ENCODE assay signal across 19 mouse cellular contexts in the genomic region with DNA sequence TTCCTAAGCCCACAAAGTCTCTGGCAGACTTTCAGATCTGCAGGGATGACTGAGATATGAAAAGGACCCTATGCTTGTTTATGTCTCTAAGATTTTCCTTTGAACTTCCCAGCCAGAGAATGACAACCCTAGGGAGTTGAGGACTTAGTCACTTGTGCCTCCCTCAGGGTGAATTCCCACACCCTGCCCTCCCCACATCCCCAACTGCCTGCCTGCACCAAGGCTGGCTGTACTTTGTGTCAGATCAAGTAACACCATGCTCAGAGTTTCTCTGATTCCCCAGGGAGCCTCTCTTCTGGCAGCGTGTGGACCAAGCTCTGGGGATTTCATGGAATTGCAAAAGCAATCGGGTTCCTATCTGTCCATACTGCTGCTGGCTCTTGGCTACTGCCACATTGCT.
A peak's percentile ranks its signal among the peaks of the same experiment; 100 is the strongest.
DNase-seq lines count a peak whose midpoint lies in the region; TF ChIP-seq lines count a peak whose summit lies in the region.
"Had no signal": no experiment of that assay in that cellular context is flagged by ENCODE, and none has a peak within 500 bp of the region (broad histone marks: within the 10 kb centered on the region; RNA-seq: fewer than 3 reads in every experiment).

No protein-coding gene starts in this region.

- H3ac ChIP-seq in myocyte (ENCODE audit: control insufficient read depth, insufficient read length): no peak overlapping the region

- no peak overlapping the region for H3K4me3 ChIP-seq in lung, adult 2 months (replicated peaks; ENCODE audit: extremely low read depth, low read depth, low read length)
- H3K4me3 ChIP-seq in myocyte: no peak overlapping the region
- H3K4me3 ChIP-seq: hindbrain, embryonic 10.5 days; layer of hippocampus, adult 2 months; limb, embryonic 13.5 days; liver, embryonic 13.5 days; lung, embryonic 15.5 days; megakaryocyte, embryonic 14.5 days had no signal

- H3K27me3 ChIP-seq in myocyte (ENCODE audit: control insufficient read depth, insufficient read depth, insufficient read length): no peaks in the 10 kb centered on the region
- H3K27me3 ChIP-seq: limb, embryonic 13.5 days; liver, embryonic 13.5 days; lung, embryonic 15.5 days had no signal

- H3K79me2 ChIP-seq in myocyte (ENCODE audit: control insufficient read depth, insufficient read depth): no peaks in the 10 kb centered on the region

- peak; percentile 8 for DNase-seq in gastrocnemius, adult 18-20 months (ENCODE audit: low spot score)
- no peak for DNase-seq in gastrocnemius, postnatal 10 days
- peak; percentile 4 for DNase-seq in lung, postnatal 36 days
- no peak for DNase-seq in lung, adult 2 months
- peak; percentile 2 for DNase-seq in NIH3T3 (ENCODE audit: low read depth)
- DNase-seq in ovary, postnatal 10 days (ENCODE audit: low spot score): no peak
- DNase-seq: cerebellum, adult 11 months; cerebellum, postnatal 10 days; kidney, postnatal 10 days; layer of hippocampus, postnatal 36 days; liver, embryonic 13.5 days; right cerebral cortex, postnatal 4 days; thymus, postnatal 25 days had no signal

- H3K36me3 ChIP-seq in myocyte (ENCODE audit: control insufficient read depth, insufficient read depth): no peaks in the 10 kb centered on the region
- H3K36me3 ChIP-seq: hindbrain, embryonic 10.5 days; limb, embryonic 13.5 days; liver, embryonic 13.5 days; lung, embryonic 15.5 days had no signal

- peak overlapping the region; percentile 34 for H3K4me2 ChIP-seq in myocyte (ENCODE audit: low read depth)
- H3K4me2 ChIP-seq: limb, embryonic 13.5 days; liver, embryonic 13.5 days; lung, embryonic 15.5 days had no signal

- TF ChIP-seq CTCF in lung, adult 2 months (IDR thresholded peaks at IDR 0.05; ENCODE audit: insufficient read depth, low read length): no peak

- no peaks in the 10 kb centered on the region for H3K4me1 ChIP-seq in lung, adult 2 months (ENCODE audit: control insufficient read depth, insufficient read depth, low read length)
- H3K4me1 ChIP-seq: hindbrain, embryonic 10.5 days; limb, embryonic 13.5 days; liver, embryonic 13.5 days; lung, embryonic 15.5 days; megakaryocyte, embryonic 14.5 days had no signal

- 10% methylated on average over 2 of the region's 2 CpGs for WGBS in lung, adult 2 months

- TF ChIP-seq POLR2A in lung, adult 2 months (IDR thresholded peaks at IDR 0.05; ENCODE audit: borderline replicate concordance, extremely low read depth, low read depth, low read length): no peak
- TF ChIP-seq POLR2A in myocyte (IDR thresholded peaks at IDR 0.05; ENCODE audit: insufficient read length, low read depth): no peak

TF ChIP-seq in myocyte, 11 proteins besides CTCF, POLR2A, EP300 and RAD21:
- TF ChIP-seq USF1 (IDR thresholded peaks at IDR 0.05; ENCODE audit: low read depth) (no peak), MAX (IDR thresholded peaks at IDR 0.05; ENCODE audit: low read depth) (no peak), CEBPB (IDR thresholded peaks at IDR 0.05; ENCODE audit: insufficient read depth, poor library complexity, severe bottlenecking) (0 out of 2 replicates have a peak, but pooled peaks have one; percentile 19), POLR2AphosphoS2 (IDR thresholded peaks at IDR 0.05; ENCODE audit: insufficient read length, low read depth) (no peak)

Comparison
In these comparisons a context has a peak if more than half of its experiments do, and no peak if none do; other contexts are left out.
1. DNase-seq: peak in gastrocnemius, adult 18-20 months (single experiment), lung, postnatal 36 days (single experiment) and NIH3T3 (single experiment); none in gastrocnemius, postnatal 10 days (single experiment), lung, adult 2 months (single experiment) and ovary, postnatal 10 days (single experiment).